Mouse (Mus musculus) embryo, embryonic 11.5 days (tissue): ENCODE results near the gene Polr2j.

Experiments used
- DNase-seq: peaks from one replicate; pipeline ENCODE4 v3.0.0-alpha.2; 2012; ENCODE audit warnings: low read depth, low spot score

Polr2j gene

DNA sequence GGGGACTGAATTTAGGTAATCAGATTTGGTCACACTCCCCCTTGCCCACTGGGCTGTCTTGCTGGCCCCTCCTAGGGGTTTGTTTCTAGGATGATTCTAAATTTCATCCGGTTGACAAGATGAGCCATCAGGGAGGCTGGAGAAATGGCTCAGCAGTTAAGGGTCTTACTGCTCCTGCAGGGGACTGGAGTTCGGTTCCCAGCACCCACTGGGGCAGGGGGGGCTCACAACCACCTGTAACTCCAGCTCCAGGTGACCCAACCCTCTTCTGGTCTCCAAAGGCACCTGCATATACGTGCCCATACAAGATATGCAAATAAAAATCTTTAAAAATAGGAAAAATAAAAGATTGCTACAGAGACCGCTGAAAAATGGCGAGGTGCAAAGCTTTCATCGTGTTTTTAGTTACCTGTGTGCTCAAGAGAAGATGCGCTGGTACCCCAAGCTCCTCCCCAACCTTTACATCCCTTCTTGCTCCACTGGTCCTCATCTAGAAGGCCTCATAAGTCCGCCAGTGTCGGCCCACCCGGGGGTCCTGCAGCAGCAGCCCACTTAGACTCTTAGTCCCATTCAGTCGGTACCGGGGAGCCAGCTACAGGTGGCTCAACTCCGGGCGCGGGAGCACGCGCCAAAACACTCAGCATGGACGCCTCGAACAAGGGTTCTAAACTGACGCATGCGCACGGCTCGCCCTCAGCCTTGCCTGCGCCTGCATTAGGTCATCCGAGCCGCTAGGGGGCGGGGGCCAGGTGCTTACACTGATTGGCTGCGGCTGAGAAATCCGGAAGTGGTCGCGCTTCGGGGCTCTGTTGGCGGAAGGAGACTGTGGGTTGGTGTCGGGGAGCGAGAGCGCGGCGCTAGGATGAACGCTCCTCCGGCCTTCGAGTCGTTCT, at the start of gene Polr2j:
Gene Polr2j (plus strand): TSS at position 741 of the 893 bp plus-strand sequence.
- peak; percentile 94 for DNase-seq

DNA sequence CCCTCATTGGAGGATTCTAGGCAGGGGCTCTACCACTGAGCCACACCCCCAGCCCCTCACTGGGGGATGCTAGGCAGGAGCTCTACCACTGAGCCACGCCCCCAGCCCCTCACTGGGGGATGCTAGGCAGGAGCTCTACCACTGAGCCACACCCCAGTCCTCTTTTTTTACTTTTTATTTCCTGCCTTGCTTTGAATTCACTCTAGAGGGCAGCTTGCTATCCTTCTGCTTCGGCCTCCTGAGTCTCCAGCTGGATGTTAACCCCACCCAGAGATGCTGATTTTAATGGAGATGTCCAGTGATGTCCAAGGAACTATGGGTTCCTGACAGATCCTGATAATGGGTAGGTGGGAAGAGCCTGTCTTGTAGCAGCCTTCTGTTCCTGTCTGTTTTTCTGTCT, 47.0 kb upstream of the Polr2j start:
- DNase-seq = no peak

DNA sequence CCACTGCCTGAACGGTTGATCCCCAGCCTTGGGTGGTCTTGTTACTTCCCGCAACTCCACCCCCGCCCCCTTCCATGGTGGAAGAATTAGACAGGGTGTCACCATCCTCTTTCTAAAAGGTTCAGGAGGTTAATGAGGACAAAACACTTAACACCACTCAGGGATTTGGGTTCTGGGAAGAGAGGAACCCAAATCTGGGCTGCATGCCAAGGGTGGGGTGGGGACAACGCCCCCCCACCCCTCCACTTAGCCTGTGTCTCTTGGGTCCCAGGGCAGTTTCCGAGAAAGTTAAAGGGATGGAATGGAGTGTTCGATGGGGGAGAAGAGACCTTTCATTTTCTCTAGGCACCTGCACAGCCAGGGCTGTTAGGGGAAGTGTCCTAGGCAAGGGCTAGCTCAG, 43.4 kb upstream of the Polr2j start:
- DNase-seq = no peak

DNA sequence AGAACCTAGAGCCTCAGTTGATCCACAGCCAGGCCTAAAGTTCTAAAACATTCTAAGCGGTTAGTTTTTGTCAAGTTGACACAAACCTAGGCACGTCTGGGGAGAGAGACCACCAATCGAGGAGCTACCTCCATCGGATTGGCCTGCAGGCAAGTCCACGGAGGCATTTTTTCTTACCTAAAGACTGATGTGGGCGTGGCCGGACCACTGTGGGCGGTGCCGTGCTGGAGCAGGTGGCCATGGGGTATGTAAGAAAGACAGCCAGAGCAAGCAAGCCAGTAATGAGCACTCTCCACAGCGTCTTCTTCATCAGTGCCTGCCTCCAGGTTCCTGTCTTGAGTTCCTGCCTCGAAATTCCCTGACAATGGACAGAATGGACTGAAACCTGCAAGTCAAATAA, 42.9 kb upstream of the Polr2j start:
- no peak for DNase-seq

DNA sequence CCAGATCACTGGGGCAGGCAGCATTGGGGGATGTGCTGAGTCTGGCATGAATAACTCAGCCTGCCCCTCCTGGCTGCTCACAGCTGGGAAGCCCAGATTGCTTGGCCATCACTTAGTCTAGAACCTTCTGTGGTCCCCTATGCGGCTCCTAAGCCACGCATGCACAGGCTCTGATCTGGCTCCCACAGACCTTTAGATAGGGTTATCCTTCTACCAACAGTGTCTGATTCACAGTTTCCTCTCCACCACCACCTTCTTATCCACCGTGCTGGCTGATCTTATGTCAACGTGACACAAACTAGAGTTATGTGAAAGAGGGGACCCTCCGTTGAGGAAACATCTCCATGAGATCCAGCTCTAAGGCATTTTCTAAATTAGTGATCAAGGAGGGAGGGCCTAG, 41.4 kb upstream of the Polr2j start:
- DNase-seq = no peak

DNA sequence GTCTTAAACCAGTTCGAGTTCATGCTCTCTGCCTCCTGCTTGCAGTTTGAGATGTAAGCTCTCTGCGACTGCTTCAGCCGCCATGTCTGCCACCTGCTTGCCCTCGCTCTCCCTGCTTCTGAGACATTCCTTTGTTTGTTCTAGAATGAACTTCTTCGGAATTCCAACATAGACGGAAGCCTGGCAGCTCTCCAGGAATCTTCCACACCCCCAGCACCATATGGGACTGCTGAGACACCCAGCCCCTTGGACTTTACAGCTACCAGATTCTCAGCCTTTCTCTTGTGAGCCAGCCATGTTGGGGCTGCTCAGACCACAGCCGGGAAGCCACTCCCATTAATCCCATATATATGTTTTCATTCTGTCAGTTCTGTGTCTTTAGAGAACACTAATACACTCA, 40.1 kb upstream of the Polr2j start:
- DNase-seq = no peak

DNA sequence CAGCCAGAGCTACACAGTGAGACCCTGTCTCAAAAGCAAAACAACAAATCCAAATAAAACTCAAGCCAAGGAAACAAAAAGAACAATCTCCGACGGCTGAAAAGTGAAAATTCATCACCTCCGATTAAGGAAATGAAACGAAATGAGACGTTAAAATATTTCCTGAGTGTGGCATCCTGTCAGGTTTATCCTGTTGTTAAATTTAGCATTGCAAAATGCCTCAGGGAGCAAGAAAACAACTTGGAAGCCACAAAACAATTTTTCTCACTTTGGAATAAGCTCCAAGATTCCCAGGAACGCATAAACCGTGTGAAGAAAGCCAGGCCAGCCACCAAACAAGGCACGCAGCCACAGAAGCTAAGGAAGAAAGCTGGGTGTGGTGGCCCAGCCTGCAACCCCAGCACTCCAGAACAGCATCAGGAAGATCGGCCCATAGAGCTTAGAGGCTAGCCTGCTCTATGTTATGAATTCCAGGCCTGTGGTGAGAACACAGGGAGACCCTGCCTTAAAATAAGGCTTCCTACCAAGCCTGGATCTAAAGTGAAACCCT, 39.4 kb upstream of the Polr2j start:
- no peak for DNase-seq

DNA sequence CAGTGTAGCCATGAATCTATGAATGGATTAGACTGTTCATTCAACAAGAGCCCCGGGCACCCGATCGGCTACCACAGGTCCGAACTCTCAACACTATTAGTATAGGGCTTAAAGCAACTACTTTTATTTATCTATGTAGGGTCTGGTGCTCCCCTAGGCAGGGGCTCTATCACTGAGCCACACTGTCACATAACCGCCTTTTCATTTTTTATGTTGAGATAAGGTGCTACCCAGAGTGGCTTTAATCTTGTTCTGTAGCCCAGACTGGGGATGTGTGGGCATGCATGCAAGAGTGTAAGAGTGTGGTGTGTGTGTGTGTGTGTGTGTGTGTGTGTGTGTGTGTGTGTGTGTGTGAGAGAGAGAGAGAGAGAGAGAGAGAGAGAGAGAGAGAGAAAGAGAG, 38.3 kb upstream of the Polr2j start:
- DNase-seq = no peak

DNA sequence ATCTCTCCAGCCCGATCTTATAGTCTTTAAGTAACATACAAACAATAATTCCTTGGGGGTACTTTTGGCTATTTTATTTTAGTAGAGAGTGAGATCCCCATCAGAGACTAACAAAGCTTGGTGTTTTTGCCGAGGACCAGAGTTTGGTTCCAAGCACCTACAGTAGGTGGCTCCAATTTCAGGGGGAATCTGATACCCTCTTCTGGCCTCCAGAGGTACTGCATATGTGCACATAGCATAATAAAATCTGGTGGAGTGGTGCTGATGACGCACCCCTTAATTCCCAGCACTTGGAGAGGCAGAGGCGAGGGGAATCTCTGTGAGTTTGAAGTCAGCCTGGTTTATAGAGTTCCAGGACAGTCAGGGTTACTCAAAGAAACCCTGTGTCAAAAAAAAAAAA, 34.1 kb upstream of the Polr2j start:
- DNase-seq = no peak

DNA sequence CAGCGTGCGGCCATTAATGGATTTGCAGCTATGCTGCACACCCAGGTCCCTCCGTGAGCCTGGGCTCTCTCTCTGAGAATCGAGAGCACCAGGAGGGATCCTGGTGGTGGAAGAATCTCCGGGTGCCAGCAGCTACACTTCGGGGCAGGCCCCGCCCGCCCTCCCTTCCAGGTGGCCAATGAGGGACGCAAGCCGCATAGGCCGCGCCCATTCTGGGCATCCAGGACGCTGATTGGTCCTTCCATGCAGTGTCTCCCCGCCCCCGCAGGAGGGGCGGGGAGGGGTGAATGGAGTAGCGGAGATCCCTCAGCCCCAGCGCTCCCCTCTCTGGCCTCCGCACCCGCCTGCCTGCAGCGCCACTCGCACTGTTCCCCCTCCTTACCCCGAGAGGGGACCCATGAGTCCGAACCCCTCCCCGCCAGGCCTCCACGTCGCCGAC, 32.7 kb upstream of the Polr2j start, which contains the start of gene Rasa4:
Gene Rasa4 (plus strand): TSS at position 248 of the 439 bp plus-strand sequence.
- peak; percentile 90 for DNase-seq

DNA sequence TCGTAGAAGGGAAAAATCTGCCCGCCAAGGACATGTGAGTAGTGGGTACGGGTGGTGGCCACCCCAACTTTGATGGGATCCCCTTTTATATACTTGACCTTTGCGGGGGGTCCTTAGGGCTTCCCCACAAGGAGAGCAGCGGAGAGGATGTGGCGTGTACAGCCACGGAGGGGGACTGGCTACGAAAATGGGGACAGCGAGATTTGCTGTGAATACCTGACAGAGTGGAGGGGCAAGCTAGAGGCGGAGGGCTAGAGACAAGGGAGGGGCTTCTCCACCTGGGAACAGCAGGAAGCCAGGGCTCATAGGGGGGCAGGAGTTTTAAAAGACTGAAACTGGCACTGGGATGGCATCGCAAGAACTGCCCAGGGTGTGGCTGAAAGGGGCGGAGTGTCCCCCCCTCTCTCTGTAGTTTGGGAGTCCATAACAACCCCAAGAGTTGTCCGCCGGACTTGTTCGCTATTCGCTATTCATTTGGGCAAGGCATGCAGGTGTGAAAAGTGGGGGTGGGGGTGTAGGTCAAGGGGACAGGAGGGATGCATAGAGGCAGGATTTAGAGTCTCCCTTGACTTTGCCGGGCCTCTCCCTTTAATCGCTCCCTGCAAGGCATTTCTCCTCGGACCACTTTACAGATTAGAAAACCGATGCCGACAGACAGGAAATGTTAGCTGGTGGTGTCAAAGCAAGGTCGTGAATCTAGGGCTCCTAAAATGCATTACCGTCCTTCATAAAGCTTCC, 32.1 kb upstream of the Polr2j start:
- DNase-seq = no peak

DNA sequence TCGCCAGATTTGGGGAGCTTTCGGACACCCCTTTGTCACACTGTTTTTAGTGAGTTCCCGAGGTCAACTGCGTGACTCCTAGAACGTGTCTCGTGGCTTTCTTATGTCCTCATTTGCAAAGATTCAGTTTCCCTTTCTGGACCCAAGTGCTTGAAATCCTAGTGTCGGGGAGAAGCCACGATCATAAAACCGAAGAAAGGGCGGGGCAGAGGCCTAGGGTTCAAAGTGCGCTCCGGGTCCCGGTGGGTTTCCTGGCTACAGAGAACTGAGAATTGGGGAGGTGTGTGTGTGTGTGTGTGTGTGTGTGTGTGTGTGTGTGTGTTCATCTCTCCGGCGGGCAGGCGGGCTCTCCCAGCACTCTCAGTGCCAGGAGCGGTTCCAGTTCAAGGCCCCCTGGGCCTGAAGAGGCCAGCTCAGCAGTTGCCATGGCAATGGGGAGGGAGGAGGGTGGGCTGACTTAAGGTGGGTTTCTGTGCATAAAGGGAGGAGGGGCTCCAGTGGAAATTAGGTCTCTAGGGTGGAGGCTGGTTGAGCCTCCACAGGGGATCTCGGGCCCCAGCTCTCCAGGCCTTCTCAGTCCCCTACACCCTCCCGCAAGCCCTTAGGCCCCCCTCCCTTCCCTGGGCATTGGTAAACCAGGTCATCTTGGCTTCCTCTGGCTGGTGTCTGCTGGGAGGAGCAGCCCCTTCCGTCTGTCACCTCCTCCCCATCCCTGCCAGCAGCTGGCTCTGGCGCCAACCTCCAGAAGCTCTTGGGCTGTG, 31.4 kb upstream of the Polr2j start:
- peak; percentile 17 for DNase-seq

DNA sequence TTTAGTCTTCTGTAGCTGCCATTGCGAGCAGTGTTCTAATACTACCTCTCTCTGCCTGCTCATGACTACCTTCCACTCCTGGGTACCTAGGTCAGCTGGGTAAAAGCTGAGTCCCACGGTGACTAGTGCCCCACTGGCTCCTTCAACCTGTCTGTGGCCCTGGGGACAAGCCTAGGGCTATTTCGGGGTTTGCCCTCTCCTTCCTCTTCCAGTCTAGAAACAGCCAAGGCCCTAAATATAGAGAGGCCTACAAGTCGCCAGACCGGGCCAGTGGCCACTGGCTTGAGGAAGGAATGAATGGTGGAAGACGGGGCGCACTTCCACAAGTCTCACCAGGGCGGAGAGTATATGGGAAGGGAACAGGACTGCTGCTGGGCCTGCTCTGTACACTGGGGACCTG, 30.1 kb upstream of the Polr2j start:
- no peak for DNase-seq

DNA sequence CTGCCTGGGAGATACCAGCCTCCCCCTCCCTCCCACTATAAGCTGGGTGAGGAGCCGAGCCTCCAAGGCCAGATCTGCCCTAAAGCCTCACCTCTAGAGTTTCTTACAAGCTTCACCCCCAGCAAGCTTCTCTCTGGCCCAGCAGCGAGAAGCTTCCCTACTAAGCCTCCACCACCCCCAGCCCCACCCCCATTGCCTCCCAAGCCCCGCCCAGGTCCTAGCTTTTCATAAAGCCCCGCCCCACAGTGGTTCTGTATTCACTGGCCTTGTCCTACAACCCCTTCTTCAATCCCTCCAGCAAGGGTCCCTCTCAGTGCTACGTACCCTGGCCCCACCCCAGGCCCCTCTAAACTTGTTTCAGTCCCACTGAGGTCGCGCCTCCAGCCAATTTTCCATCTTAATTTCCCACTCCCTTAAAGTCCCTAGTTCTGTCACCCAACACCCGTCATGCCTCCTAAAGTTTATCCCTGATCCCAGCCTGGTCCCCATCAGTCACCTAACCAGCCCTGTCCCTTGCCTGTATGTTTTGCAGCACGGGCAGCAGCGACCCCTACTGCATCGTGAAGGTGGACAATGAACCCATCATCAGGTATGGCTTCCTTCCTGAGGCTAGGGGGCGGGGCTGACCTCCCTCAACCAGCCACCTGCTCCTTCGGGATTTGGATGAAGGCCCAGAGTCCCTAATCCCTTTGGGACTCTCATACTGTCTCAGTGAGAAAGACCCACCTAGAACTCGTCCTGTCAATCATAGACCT, 27.4 kb upstream of the Polr2j start:
- DNase-seq = no peak

DNA sequence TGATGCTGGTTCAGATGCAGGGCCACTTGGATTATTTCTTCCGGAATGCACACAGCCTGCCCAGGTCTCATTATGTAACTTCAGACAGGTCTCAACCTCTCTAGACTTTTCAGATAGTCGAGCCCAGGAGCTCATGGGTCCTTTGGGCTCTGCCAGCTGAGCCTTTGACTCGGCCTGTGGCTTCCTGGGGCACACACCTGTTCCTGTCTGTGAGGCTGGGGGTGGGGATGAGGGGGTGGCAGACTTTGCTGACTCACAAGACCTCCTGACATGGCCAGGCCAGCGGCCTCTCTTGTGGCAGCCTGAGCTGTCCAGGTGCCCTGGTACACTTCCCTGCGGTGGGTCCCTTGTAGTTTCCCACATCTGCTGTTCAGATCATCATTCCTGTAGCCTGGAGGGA, 24.5 kb upstream of the Polr2j start:
- DNase-seq = no peak

DNA sequence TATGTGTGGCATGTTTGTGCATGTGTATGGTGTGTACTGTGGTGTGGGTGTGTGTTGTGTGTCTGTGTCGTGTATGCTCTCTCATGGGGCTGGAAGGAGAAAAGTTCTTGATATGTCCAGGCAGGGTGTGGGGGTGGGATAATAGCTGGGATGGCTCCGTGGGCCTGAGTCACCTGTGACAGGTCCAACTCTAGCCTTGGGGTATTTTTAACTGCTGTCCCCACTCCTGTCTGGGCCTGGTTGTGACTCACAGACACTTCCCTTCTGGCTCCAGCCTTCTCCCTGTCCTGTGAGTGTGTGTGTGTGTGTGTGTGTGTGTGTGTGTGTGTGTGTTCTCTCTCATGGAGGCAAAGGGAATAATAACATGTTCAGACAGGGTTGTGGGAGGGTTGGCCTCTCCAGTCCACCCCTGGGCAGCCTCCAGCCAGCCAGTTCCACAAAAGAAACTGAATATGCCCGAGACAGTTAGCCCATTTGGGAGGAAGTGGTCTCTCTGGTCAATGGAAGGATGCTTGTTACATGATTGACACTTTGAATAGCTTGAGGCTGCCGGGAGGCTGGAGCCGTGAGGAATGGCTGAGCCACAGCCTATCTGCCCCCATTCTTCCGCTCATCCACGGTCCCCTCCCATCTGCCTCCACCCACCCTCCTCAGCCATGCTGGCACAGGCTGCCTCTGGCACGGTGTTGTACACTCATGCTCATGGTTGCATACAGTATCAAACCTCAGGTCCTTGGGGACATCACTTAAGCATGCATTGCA, 22.0 kb upstream of the Polr2j start:
- no peak for DNase-seq

DNA sequence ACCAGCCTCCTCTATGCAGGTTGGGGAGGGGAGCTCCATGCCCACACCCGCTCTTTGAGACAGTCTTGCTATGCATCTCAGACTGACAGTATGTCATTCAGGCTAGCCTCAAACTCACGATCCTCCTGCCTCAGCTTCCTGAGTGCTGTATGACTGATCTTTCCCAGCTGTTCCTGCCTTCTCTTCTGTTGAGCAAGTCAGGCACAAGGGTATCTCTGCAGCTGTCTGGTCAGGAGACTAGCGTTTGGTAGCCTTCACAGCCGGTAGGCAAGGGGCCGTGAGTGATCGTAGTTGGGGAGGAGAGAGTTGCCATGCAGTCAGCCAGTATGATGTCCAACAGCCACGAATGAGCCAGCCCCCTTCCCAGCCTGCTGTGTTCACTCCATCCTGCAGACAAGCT, 21.3 kb upstream of the Polr2j start:
- DNase-seq = no peak

DNA sequence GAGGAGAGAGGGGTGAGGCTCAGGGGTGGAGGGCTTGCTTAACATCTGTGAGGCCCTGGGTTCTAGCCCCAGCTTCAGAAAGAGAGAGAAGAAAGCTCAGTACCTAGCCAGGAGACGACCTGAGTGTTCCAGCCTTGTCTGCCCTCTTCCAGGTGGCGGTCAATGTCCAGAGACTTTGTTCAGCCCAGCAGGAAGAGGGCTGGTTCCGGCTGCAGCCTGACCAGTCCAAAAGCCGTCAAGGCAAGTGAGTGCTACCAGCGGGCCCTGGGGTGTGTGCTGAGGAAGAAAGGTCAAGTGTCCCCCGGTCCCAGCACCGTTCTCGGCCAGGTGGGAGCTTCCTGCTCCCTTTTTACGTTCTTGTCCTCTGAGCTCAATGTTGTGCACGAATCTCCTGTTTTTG, 17.9 kb upstream of the Polr2j start:
- no peak for DNase-seq

DNA sequence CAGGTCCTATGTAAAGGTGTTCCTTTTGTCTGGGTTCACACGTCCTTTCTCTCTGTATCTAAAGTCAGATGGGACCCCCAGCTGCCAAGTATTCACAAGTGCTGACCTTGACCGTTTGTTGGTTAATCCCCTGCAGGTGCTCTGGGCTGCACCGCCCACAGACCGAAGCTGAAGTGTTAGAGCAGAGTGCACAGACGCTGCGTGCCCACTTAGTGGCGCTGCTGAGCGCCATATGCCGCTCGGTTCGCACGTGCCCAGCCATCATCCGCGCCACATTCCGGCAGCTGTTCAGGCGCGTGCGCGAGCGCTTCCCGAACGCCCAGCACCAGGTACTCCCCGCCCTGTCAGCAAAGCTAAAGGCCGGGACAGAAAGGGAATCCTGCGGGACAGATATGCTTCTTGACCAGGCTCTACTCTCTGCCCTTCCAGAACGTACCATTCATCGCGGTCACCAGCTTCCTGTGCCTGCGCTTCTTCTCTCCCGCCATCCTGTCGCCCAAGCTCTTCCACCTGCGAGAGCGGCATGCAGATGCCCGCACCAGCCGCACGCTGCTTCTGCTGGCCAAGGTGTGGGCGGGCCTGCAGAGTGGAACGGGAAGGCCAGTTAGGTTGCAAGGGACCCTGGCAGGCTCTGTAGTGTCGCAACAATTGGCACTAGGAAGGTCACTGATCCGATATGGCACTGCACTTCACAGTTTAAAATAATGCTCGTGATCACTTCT, 14.2 kb upstream of the Polr2j start:
- peak; percentile 67 for DNase-seq

DNA sequence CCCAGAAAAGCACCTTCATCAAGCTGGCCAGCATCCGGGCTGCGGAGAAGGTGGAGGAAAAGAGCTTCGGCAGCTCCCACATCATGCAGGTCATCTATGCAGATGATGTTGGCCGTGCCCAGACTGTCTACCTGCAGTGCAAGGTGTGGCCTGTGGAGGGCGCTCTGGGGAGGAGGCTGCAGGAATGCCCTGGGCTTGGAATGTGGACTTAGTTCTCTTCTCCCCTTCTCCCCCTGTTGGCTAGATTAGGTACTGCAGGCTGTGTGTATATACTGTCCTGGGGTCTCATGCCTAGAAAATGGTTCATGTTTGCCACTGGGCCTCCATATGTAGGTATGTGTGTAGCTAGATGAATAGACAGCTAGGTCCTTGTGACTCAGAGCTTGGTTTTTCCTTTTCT, 11.9 kb upstream of the Polr2j start:
- DNase-seq = peak; percentile 17
